Mouse (Mus musculus) heart, embryonic 16.5 days (tissue): ENCODE measurements around the gene Eef1akmt2. TPM values are rescaled to one million over a fixed set of nuclear protein-coding genes. Genes with fewer than 3 reads are reported as not detected.

Experiments used
- ATAC-seq: fragments of 200-750 bp; cut with Nextera tagmentation; replicated peaks from 2 replicates; pipeline ENCODE4 v1.8.0; 2017; ENCODE audit warnings: moderate number of reproducible peaks; ENCODE audit not compliant: insufficient read depth, low FRiP score; ENCODE audit errors: extremely low read depth
- H3K27ac ChIP-seq: fragments of 300-500 bp; sonication (generic); 2 replicates; pipeline ENCODE4 v1.5.1; 2014; ENCODE audit warnings: mild to moderate bottlenecking, low read length, control low read depth, moderate library complexity
- H3K27me3 ChIP-seq: fragments of 300-500 bp; sonication (generic); 2 replicates; pipeline ENCODE4 v1.6.1; 2014; ENCODE audit warnings: low read length, mixed read lengths; ENCODE audit not compliant: control insufficient read depth, insufficient read depth
- H3K36me3 ChIP-seq: fragments of 300-500 bp; sonication (generic); 2 replicates; pipeline ENCODE4 v1.6.1; 2014; ENCODE audit not compliant: control insufficient read depth, insufficient read depth
- H3K4me1 ChIP-seq: fragments of 300-500 bp; sonication (generic); 2 replicates; pipeline ENCODE4 v1.6.1; 2014; ENCODE audit warnings: low read length, mixed read lengths; ENCODE audit not compliant: control insufficient read depth, insufficient read depth
- H3K4me2 ChIP-seq: fragments of 300-500 bp; sonication (generic); 2 replicates; pipeline ENCODE4 v1.6.1; 2014; ENCODE audit warnings: low read depth, mild to moderate bottlenecking, control low read depth, low read length
- H3K4me3 ChIP-seq: fragments of 300-500 bp; sonication (generic); 2 replicates; pipeline ENCODE4 v1.5.1; 2014; ENCODE audit warnings: mild to moderate bottlenecking, control low read depth, low read length
- H3K9ac ChIP-seq: fragments of 300-500 bp; sonication (generic); 2 replicates; pipeline ENCODE4 v1.6.1; 2014; ENCODE audit warnings: low read length, control low read depth
- H3K9me3 ChIP-seq: fragments of 300-500 bp; sonication (generic); replicated peaks from 2 replicates; pipeline ENCODE4 v1.6.1; 2016; ENCODE audit warnings: low read length; ENCODE audit not compliant: control insufficient read depth
- WGBS: fragments of 180-500 bp; shearing (Covaris S2); extraction: QIAGEN DNeasy Blood & Tissue Kit; methylation state at CpG from one replicate; pipeline ENCODE4 v1.1.7; 2014; 5-methylcytosine and 5-hydroxymethylcytosine counted together
- polyA plus RNA-seq: library from polyadenylated mRNA; unstranded; fragments of >200 nt; fragmentation: Nextera tagmentation; extraction: Ambion mirVana; gene quantifications from 2 replicates; pipeline ENCODE4 v1.2.1, GENCODE M21; 2015

Gene Eef1akmt2
- polyA plus RNA-seq, 1 experiment from 2014 or later: 43.0 TPM

DNA sequence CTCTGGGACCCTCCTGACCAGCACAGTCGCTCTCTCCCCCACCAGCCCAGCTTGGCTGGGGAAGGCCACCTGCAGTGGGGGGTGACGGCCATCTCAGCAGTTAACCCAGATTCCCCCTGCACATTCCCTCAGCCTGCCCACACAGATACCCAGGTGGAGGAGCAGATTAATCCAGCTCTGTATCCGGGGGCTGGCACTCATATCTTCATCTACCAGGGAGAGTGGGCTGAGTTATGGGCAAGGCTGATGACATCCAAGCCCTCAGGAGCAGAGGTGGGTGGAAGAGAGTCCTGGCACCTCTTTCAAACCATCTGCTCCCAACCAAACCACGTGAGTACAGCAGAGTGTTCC, 39.8 kb upstream of the Eef1akmt2 start:
- no peak overlapping the region for H3K4me3 ChIP-seq
- ATAC-seq: no peak
- WGBS: 56% methylated on average over 4 of the region's 4 CpGs
- H3K4me2 ChIP-seq: no peak overlapping the region
- 0 out of 2 replicates have a peak, but pooled peaks cover 2% of the 10 kb centered on the region for H3K9me3 ChIP-seq
- no peak overlapping the region for H3K27ac ChIP-seq
- no peaks in the 10 kb centered on the region for H3K36me3 ChIP-seq
- H3K4me1 ChIP-seq: peaks cover 17% of the 10 kb centered on the region
- H3K27me3 ChIP-seq: no peaks in the 10 kb centered on the region
- H3K9ac ChIP-seq: no peak overlapping the region

DNA sequence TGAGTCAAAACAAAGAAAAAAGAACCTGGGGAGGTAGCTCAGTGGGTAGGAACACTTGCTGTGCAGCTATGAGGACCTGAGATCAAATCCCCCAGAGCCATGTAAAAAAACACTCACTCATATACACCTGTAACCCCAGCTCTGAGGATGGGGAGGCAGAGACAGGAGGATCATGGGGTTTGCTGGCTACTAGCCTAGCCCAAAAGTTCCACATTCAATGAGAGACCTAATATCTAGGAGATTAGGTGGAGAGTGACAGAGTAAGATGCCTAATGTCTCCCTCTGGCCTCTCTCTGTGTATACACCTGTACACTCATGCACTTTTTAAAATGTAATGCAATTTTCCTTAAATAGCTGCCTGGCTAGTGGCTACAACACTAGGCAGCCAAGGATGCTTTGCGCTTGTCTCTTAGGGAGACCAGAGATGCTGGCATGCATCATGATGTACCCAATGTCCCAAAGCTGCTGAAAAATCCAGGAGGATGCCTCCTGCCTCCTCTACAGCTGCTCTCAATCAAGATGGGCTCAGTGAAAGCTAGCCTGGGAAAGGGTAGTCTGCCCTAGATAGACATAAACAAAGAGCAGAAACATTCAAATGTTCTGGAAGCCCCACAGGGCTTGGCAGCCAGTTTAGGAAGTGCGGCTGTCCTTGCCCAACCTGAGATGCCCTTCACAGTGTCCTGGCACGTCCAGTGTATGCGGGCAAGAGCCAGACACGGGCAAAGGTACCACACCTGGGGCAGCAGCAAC, 39.3 kb upstream of the Eef1akmt2 start:
- Histone ChIP-seq H3K27me3 (no peaks in the 10 kb centered on the region), H3K4me3 (no peak overlapping the region), H3K9ac (no peak overlapping the region), H3K27ac (no peak overlapping the region), H3K9me3 (no peaks in the 10 kb centered on the region), H3K4me2 (no peak overlapping the region), H3K36me3 (no peaks in the 10 kb centered on the region), H3K4me1 (peaks cover 17% of the 10 kb centered on the region)
- 76% methylated on average over 5 of the region's 5 CpGs for WGBS
- no peak for ATAC-seq

DNA sequence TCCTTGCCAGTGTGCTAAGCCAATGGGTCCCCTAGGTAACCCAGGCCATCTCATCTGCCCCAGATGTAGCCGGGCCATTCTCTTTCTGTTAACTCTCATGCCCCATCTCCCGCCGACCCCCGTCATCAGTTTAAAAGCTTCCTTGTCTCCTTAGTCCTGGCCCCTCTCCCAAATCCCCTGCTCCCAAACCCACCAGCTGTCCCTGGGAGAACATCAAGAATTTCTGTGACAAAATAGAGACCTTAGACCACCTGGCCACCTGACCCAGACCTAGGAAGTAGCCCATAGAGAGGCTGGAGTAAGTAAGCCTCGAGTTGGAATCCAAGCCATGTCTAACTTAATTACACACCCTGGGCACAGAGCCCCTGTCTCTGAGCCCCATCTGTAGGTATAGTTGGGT, 37.7 kb upstream of the Eef1akmt2 start:
- no peak overlapping the region for H3K27ac ChIP-seq
- no peak overlapping the region for H3K4me2 ChIP-seq
- no peaks in the 10 kb centered on the region for H3K27me3 ChIP-seq
- no peak overlapping the region for H3K4me3 ChIP-seq
- no peak for ATAC-seq
- no peak overlapping the region for H3K9ac ChIP-seq
- H3K9me3 ChIP-seq: no peaks in the 10 kb centered on the region
- H3K36me3 ChIP-seq: no peaks in the 10 kb centered on the region
- peaks cover 6% of the 10 kb centered on the region for H3K4me1 ChIP-seq
- WGBS: 91% methylated on average over 5 of the region's 5 CpGs

GRCm38 (mm10) chr7:132889691-132890090, 37.2 kb upstream of the Eef1akmt2 start:
- Histone ChIP-seq H3K4me2 (no peak overlapping the region), H3K27ac (no peak overlapping the region), H3K4me3 (no peak overlapping the region), H3K9ac (no peak overlapping the region), H3K36me3 (0 out of 2 replicates have a peak, but pooled peaks cover under 1% of the 10 kb centered on the region), H3K27me3 (no peaks in the 10 kb centered on the region), H3K4me1 (peaks cover 2% of the 10 kb centered on the region; the same call in 1 of the 2 replicates), H3K9me3 (no peaks in the 10 kb centered on the region)
- WGBS: 93% methylated on average over 8 of the region's 8 CpGs
- ATAC-seq: no peak

DNA sequence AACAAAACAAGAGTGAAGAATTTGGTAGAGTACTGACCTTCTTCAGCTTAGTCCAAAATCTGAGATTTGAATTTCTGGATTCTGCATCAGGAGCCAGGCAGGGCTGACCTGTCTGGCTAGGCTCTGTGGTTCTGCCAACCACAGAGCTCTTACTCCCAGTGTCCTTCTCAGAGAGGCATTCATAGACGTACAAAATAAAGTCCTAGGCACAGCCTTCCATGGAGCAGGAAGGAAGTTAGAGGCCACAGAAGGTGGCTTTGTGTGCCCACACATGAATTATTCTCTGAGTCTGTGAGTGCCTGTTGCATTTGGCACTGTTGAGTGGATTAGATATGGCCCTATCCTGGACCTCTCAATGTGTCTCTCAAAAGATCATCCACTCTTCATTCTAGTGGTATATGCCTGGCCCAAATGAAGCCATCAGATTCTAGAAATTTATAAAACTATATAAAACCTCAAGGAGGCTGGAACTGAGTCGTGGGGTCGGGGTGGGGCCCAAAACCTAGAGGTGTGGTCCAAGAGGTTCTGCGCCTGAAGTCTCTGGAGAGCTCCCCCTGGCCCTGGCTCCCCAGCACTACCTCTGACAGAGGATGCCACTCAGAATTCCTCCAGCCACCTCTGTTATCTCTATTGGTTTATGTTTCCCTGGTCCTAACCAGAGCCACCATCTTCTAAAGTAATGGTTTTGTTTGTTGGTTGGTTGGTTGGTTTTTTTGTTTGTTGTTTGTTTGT, 36.2 kb upstream of the Eef1akmt2 start:
- WGBS: 55% methylated on average over 4 of the region's 4 CpGs
- Histone ChIP-seq H3K9me3 (no peaks in the 10 kb centered on the region), H3K4me3 (no peak overlapping the region), H3K4me1 (0 out of 2 replicates have a peak, but pooled peaks cover 2% of the 10 kb centered on the region), H3K27ac (no peak overlapping the region), H3K9ac (no peak overlapping the region), H3K4me2 (no peak overlapping the region), H3K27me3 (no peaks in the 10 kb centered on the region), H3K36me3 (peaks cover 7% of the 10 kb centered on the region)
- ATAC-seq: no peak

DNA sequence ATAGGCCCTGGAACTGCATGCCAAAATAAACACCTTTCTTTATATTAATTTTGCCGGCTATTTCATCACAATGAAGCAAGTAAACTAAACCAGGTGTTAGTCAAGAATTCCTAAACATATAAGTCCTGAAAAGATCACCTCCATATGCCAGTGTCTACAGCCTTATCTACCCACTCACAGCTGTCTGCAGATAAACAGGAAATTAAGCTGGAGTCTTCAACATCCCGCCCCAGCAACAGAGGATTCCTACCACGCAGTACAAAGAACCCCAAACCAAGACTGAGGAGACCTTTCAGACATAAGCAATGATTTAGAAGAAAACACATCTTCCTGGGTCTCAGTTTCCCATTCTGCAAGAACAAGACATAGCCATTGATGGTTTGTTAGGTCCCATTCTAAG, 35.6 kb upstream of the Eef1akmt2 start:
- H3K27ac ChIP-seq: no peak overlapping the region
- H3K9me3 ChIP-seq: no peaks in the 10 kb centered on the region
- no peak overlapping the region for H3K4me3 ChIP-seq
- 60% methylated on average over 3 of the region's 3 CpGs for WGBS
- no peak overlapping the region for H3K4me2 ChIP-seq
- H3K9ac ChIP-seq: no peak overlapping the region
- 0 out of 2 replicates have a peak, but pooled peaks cover 2% of the 10 kb centered on the region for H3K4me1 ChIP-seq
- H3K27me3 ChIP-seq: no peaks in the 10 kb centered on the region
- no peak for ATAC-seq
- H3K36me3 ChIP-seq: peaks cover 13% of the 10 kb centered on the region

DNA sequence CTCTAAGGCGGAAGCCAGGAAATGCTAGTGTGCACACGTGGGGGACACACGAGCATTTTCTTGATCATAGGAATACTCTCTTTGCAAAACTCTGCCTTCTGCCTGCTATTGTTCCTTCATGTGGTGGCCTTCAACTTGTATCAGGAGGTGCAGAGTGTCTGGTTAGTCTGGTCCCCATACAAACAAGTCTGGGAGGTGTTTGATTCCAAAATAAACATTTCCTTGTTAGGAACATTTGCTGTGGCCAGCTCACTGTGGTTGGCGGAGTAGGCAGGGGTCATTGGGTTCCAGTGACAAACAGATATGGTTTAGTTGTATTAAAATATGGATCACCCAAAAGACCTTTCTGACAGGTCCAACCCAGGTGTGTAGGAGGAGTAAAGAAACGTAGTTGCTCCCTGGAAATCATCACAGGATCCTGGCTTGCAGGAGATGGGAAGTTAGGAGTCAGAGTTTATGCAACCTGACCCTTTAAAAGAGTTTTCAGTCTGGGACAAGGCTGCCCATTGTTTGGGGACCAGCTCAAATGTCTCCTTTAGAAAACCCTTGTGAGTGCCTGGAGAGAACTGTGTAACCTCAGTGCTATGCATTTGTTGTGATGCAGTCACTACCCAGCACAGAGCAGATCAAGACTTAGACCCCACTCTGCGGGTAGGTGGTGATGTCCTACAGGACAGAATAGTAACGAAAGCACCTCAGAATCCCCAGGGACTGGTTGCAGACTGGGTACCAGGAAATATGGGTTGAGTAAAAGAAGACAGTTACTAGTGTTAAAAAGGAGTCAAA, 34.7 kb upstream of the Eef1akmt2 start:
- Histone ChIP-seq H3K4me2 (no peak overlapping the region), H3K27me3 (no peaks in the 10 kb centered on the region), H3K4me3 (no peak overlapping the region), H3K36me3 (peaks cover 18% of the 10 kb centered on the region), H3K9me3 (peaks cover under 1% of the 10 kb centered on the region; the same call in 1 of the 2 replicates), H3K4me1 (0 out of 2 replicates have a peak, but pooled peaks cover 2% of the 10 kb centered on the region), H3K27ac (0 out of 2 replicates have a peak overlapping the region, but pooled peaks have one; percentile 27), H3K9ac (no peak overlapping the region)
- no peak for ATAC-seq
- WGBS: 59% methylated on average over 7 of the region's 7 CpGs

DNA sequence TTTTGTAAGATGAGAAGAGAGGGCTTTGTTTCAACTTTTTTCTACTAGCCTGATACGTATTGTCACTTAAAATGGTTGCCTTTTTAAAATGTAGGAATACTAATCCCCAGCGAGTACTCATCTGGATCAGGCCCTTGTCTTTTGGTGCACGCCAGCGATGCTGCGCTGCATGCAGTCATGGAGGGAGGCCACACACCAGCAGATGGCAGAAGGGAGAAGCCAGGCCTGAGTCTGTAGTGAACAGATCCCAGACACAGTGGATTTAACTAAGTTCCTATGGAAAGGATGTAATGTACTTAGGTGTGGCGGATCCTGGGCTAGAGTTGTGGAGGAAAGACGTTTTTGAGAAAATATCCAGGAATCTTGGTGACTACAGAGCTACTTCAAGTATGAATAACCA, 31.6 kb upstream of the Eef1akmt2 start:
- Histone ChIP-seq H3K27me3 (no peaks in the 10 kb centered on the region), H3K9ac (no peak overlapping the region), H3K9me3 (peaks cover 3% of the 10 kb centered on the region; the same call in 1 of the 2 replicates), H3K27ac (no peak overlapping the region), H3K4me1 (0 out of 2 replicates have a peak, but pooled peaks cover 2% of the 10 kb centered on the region), H3K4me2 (no peak overlapping the region), H3K4me3 (no peak overlapping the region), H3K36me3 (peaks cover 43% of the 10 kb centered on the region)
- ATAC-seq: no peak
- 91% methylated on average over 7 of the region's 7 CpGs for WGBS
